Mouse (Mus musculus) forebrain, embryonic 11.5 days (tissue): ENCODE data around the gene Kcnh4. TPM values are rescaled to one million over a fixed set of nuclear protein-coding genes. Genes with fewer than 3 reads are reported as not detected.

Experiments
- ATAC-seq: fragments of 200-750 bp; cut with Nextera tagmentation; replicated peaks from 2 replicates; pipeline ENCODE4 v1.8.0; 2017; ENCODE audit warnings: moderate TSS enrichment; ENCODE audit not compliant: low FRiP score
- DNase-seq: peaks from one replicate; pipeline ENCODE4 v3.0.0-alpha.2; 2017; ENCODE audit warnings: low spot score
- H3K27ac ChIP-seq: fragments of 300-500 bp; sonication (generic); 2 replicates; pipeline ENCODE4 v1.5.1; 2014; ENCODE audit warnings: low read depth, low read length
- H3K27me3 ChIP-seq: fragments of 300-500 bp; sonication (generic); 2 replicates; pipeline ENCODE4 v1.6.1; 2014; ENCODE audit warnings: mild to moderate bottlenecking, low read length, mixed read lengths; ENCODE audit not compliant: control insufficient read depth, insufficient read depth
- H3K36me3 ChIP-seq: fragments of 300-500 bp; sonication (generic); 2 replicates; pipeline ENCODE4 v1.6.1; 2014; ENCODE audit warnings: mild to moderate bottlenecking, low read length, moderate library complexity, mixed read lengths; ENCODE audit not compliant: control insufficient read depth, insufficient read depth
- H3K4me1 ChIP-seq: fragments of 300-500 bp; sonication (generic); replicated peaks from 2 replicates; pipeline ENCODE4 v1.6.1; 2014; ENCODE audit warnings: low read length, mixed read lengths; ENCODE audit not compliant: control insufficient read depth, insufficient read depth
- H3K4me2 ChIP-seq: fragments of 300-500 bp; sonication (generic); 2 replicates; pipeline ENCODE4 v1.6.1; 2014; ENCODE audit warnings: low read depth, mild to moderate bottlenecking, low read length, moderate library complexity, mixed read lengths; ENCODE audit not compliant: severe bottlenecking
- H3K4me3 ChIP-seq: fragments of 300-500 bp; sonication (generic); 2 replicates; pipeline ENCODE4 v1.5.1; 2014; ENCODE audit warnings: low read depth, low read length
- H3K9ac ChIP-seq: fragments of 300-500 bp; sonication (generic); 2 replicates; pipeline ENCODE4 v1.6.1; 2014; ENCODE audit warnings: low read length
- H3K9me3 ChIP-seq: fragments of 300-500 bp; sonication (generic); 2 replicates; pipeline ENCODE4 v1.6.1; 2016; ENCODE audit warnings: low read length, mixed read lengths; ENCODE audit not compliant: control insufficient read depth
- WGBS: fragments of 180-500 bp; shearing (Covaris S2); extraction: QIAGEN DNeasy Blood & Tissue Kit; methylation state at CpG from one replicate; pipeline ENCODE4 v1.1.7; 2014; 5-methylcytosine and 5-hydroxymethylcytosine counted together
- polyA plus RNA-seq: library from polyadenylated mRNA; unstranded; fragments of >200 nt; fragmentation: Nextera tagmentation; extraction: Ambion mirVana; gene quantifications from 2 replicates; pipeline ENCODE4 v1.2.1, GENCODE M21; 2014

The Kcnh4 gene
- polyA plus RNA-seq, 1 experiment from 2014 or later = 2.7 TPM

DNA sequence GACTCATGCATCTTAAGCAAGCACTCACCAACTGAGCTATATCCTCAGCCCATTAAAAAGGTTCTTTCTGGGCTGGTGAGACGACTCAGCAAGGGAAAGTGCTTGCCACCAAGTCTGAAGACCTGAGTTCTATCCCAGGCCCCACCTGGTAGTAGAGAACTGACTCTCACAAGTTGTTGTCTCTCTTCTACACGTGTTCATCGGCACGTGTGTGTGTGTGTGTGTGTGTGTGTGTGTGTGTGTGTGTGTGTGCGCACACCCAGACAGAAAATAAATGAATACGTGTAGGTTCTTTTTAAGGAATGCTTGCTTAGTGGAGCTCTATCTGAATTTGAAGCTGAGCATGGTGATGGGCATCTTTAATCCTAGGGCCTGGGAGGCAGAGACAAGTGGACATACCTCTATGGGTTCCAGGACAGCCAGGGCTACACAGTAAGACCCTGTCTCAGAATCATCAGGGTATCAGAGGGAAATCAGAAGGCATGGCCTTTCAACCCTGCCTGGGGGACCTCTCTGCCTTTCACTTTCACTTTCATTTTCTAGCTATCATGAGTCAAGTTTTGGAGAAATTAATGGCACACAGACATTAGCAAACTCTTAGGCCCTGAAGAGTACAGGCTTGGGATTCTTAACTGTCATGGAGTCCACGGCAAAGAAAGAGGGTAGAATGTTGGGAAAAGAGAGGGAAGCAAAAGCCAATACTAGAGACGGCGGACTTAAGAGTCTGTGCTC, 24.4 kb downstream of the Kcnh4 start:
- no peaks in the 10 kb centered on the region for H3K9me3 ChIP-seq
- H3K9ac ChIP-seq = no peak overlapping the region
- 92% methylated on average over 9 of the region's 9 CpGs for WGBS
- H3K4me1 ChIP-seq = no peaks in the 10 kb centered on the region; the same call in 1 of the 2 replicates
- DNase-seq (no peak), ATAC-seq (no peak)
- H3K27ac ChIP-seq = no peak overlapping the region
- H3K4me3 ChIP-seq = no peak overlapping the region
- no peaks in the 10 kb centered on the region for H3K36me3 ChIP-seq
- no peak overlapping the region for H3K4me2 ChIP-seq
- no peaks in the 10 kb centered on the region for H3K27me3 ChIP-seq

DNA sequence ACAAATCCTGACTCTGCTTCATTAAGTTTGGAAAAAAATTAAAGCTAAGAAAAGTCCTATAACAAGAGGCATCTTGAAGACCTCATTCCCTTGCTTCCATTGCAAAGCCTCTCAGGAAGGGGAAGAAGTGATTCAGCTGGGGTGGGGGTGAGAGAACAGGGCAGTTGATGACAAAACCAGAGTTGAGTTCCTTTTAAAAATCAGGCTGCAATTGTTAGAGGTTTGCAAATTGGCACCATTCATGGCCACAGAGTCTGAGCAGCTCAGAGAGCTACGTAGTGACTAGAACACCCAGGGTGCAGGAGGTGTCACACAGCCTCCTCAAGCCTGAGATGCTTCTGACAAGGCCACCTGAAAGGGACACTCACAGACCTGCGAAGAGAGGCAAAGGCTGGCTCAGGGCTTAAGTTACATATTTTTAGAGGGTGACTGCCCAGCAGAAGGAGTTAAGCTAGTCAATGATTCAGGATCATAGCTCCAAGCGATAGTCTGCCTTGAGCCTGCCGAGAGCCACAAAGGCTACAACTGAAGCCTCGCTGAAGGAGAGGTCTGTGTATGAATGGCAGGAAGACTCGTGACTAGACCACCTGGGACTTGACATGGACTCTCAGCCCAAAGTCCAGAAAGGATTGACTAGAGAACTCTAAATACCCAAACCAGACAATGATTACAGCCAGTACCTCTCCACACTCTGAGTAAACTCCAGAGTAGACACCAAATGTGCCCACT, 29.1 kb downstream of the Kcnh4 start:
- Histone ChIP-seq H3K4me2 (no peak overlapping the region), H3K9ac (no peak overlapping the region), H3K36me3 (no peaks in the 10 kb centered on the region), H3K27me3 (no peaks in the 10 kb centered on the region), H3K4me3 (no peak overlapping the region), H3K9me3 (no peaks in the 10 kb centered on the region), H3K27ac (no peak overlapping the region), H3K4me1 (no peaks in the 10 kb centered on the region)
- 89% methylated on average over 6 of the region's 6 CpGs for WGBS
- ATAC-seq (no peak), DNase-seq (no peak)

DNA sequence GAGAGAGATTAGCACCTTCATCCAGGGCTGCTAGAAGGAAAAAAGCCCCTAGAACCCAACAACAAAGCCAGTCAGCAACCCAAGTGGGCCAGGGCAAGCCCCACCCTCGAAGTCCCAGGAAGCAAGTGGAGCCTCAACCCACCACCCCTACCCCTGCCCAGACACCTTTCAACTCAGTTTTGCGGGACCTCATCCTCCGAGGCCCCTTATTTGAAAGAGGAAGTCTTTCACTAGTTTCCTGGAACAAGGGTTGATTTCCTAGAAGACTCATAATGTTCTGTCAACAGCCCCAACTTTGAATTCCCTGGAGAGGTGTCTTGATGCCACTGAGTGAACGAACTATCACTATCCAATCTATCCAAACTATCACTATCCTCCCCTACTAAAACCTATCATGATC, 29.8 kb downstream of the Kcnh4 start:
- H3K36me3 ChIP-seq = no peaks in the 10 kb centered on the region
- H3K27ac ChIP-seq = no peak overlapping the region
- no peaks in the 10 kb centered on the region for H3K27me3 ChIP-seq
- H3K4me1 ChIP-seq = no peaks in the 10 kb centered on the region
- no peak overlapping the region for H3K4me2 ChIP-seq
- 91% methylated on average over 4 of the region's 4 CpGs for WGBS
- no peak overlapping the region for H3K9ac ChIP-seq
- no peak overlapping the region for H3K4me3 ChIP-seq
- DNase-seq = no peak
- no peaks in the 10 kb centered on the region for H3K9me3 ChIP-seq
- ATAC-seq = no peak

DNA sequence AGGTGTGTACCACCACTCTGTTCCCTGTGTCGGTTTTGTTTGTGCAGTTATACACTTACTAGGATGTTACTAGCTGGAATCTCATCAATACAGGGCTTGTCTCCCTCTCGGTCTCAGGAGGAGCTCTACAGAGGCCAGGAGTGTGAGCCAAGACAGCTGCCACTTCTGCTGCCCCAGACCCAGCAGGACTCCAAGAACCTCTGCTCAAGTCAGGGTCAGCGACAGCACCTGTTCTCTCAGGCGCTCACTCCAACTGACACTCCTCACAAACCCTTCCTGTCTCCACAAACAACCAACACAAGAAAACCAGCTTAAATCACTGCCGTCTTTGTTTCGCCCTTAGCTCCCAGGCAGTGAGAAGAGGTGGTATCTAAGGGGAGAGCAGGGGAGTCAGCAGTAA, 31.1 kb downstream of the Kcnh4 start:
- no peak overlapping the region for H3K27ac ChIP-seq
- no peak overlapping the region for H3K4me3 ChIP-seq
- H3K4me1 ChIP-seq = no peaks in the 10 kb centered on the region
- H3K9me3 ChIP-seq = no peaks in the 10 kb centered on the region
- H3K27me3 ChIP-seq = no peaks in the 10 kb centered on the region
- no peaks in the 10 kb centered on the region for H3K36me3 ChIP-seq
- no peak for ATAC-seq
- no peak for DNase-seq
- H3K4me2 ChIP-seq = no peak overlapping the region
- no peak overlapping the region for H3K9ac ChIP-seq
- WGBS = 89% methylated on average over 6 of the region's 6 CpGs

DNA sequence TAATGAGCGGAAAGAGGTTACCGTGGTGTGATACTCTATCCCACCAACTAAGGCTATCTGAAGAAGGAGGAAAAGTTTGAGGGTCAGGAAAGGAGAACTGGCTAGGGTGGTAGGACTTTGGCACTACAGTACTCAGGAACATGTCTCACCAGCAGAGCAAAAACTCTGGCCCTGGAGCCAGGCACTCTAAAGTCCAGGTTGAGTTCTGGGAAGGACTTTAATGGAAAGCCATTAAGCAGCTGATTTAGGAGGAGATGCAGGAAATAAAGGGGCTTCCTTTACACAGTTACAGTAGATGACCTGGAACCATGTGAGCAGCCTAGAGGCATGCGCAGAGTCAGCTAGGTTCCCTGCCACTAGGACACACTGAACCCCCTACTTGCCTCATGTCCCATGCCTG, 32.5 kb downstream of the Kcnh4 start:
- Histone ChIP-seq H3K4me2 (no peak overlapping the region), H3K27ac (no peak overlapping the region), H3K36me3 (no peaks in the 10 kb centered on the region), H3K4me3 (no peak overlapping the region), H3K27me3 (no peaks in the 10 kb centered on the region), H3K9me3 (no peaks in the 10 kb centered on the region), H3K9ac (no peak overlapping the region), H3K4me1 (no peaks in the 10 kb centered on the region)
- ATAC-seq (no peak), DNase-seq (no peak)
- whole genome bisulfite sequencing = 90% methylated on average over 3 of the region's 3 CpGs

DNA sequence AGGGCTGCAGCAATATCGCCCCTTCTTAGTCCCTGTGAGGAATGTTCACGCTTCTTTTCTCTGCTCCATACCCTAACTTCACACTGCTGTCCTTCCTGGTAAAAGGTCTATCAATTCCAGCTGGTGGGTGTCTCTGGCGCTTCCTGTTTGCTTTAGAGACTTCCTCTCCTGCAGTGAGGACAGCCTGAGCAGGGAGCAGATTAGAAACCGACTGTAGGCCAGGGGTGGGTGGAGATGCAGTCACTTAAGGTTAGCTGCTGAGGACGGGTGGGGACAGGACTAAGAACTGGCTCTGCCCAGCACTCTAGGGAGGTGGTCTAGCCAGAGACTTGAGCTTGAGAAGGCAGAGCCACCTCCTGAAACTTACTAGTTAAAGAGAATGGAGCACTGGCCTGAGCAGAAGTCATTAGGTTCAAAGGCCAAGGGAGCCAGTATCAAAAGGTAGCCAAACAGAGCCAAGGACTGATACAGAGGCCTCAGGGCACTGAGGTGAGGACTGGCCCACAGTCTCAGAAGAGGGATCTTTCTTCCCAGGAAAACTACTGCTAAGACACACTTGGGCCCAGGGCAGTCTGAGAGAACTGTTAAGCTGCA, 34.7 kb downstream of the Kcnh4 start:
- Histone ChIP-seq H3K27me3 (no peaks in the 10 kb centered on the region), H3K9me3 (no peaks in the 10 kb centered on the region), H3K4me1 (no peaks in the 10 kb centered on the region; the same call in 1 of the 2 replicates), H3K36me3 (no peaks in the 10 kb centered on the region), H3K4me3 (no peak overlapping the region), H3K4me2 (no peak overlapping the region), H3K9ac (no peak overlapping the region), H3K27ac (no peak overlapping the region)
- no peak for DNase-seq
- no peak for ATAC-seq
- 58% methylated on average over 5 of the region's 5 CpGs for WGBS

DNA sequence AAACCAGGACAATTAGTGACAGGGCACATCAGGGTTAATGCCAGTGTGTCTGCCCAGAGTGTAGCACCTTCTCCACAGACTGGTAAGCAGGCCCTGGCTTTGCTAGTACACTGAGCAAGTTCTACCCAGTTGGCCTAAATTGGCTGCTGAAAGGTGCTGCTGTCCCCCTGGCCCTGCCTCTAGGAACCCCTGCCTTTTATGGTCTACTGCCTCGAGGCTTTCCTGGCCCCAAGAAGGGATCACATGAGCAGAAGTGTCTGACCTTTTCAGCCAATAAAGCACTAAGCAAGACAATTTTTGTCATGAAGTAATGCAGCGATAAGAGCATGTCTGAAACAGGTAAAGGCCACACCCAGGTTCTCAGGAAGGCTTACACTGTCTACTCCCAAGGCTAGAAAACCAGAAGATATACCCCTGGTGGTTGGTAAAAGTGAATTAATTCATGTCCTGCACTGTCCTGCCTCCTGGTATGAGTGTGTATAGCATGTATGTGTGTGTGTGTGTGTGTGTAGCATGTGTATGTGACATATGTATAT, 37.2 kb downstream of the Kcnh4 start:
- no peak for ATAC-seq
- Histone ChIP-seq H3K9me3 (no peaks in the 10 kb centered on the region), H3K4me2 (no peak overlapping the region)

DNA sequence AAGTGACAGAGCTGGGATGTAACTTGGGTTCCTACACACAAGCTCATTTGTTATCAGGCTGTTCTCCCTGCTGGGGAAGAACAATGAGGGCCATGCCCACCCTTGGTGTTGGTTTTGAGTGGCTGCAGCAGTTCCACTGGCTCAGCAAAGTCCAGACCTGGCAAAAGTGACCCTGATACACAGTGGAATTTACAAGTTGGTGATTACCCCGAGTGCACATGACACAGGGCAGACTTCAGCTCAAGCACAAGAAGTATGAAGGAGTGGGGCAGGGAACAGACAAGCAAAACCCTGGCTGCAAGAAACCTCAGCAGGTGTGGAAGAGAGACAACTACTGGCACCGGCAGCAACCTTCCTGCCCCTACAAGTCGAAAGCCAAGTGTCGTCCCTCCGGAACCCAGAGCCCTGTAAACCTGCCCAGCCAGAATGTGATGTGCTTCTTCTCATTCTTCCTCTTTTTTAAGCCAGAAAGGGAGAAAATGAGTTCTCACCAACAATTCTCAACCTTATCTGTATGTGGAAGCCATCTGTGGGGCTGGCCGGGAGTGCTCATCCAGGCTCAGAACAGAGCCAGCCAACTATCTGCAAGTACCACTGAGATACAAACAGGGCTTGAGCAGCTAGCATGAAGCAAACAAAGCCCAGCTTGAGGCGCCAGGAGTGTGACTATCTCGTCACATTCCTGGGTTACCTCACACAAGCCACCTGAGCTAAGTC, 37.8 kb downstream of the Kcnh4 start:
- H3K4me1 ChIP-seq = no peaks in the 10 kb centered on the region; the same call in 1 of the 2 replicates
- DNase-seq = no peak
- no peak for ATAC-seq
- no peaks in the 10 kb centered on the region for H3K27me3 ChIP-seq
- 64% methylated on average over 8 of the region's 8 CpGs for WGBS
- no peak overlapping the region for H3K4me2 ChIP-seq
- no peaks in the 10 kb centered on the region; the same call in 1 of the 2 replicates for H3K36me3 ChIP-seq
- H3K27ac ChIP-seq = no peak overlapping the region
- H3K4me3 ChIP-seq = no peak overlapping the region
- H3K9me3 ChIP-seq = no peaks in the 10 kb centered on the region
- H3K9ac ChIP-seq = no peak overlapping the region

More for the DNA sequence above, 37.2 kb downstream of the Kcnh4 start:
- H3K36me3 ChIP-seq = no peaks in the 10 kb centered on the region; the same call in 1 of the 2 replicates
- no peak overlapping the region for H3K4me3 ChIP-seq
- H3K27ac ChIP-seq = no peak overlapping the region
- H3K27me3 ChIP-seq = no peaks in the 10 kb centered on the region
- H3K9ac ChIP-seq = no peak overlapping the region
- H3K4me1 ChIP-seq = no peaks in the 10 kb centered on the region; the same call in 1 of the 2 replicates
- WGBS = 60% methylated on average over 2 of the region's 2 CpGs
- no peak for DNase-seq
